Mouse (Mus musculus) limb, embryonic 10.5 days (tissue): Measurements from ENCODE around the gene Gm49661. TPM values are rescaled to one million over a fixed set of nuclear protein-coding genes. Genes with fewer than 3 reads are reported as not detected.

Experiments used
- DNase-seq: peaks from one replicate; pipeline ENCODE4 v3.0.0-alpha.2; 2017; ENCODE audit warnings: low spot score
- H3K27ac ChIP-seq: fragments of 300-500 bp; sonication (generic); 2 replicates; pipeline ENCODE4 v1.5.1; 2016; ENCODE audit warnings: mild to moderate bottlenecking
- H3K27me3 ChIP-seq: fragments of 300-500 bp; sonication (generic); 2 replicates; pipeline ENCODE4 v1.6.1; 2016; ENCODE audit warnings: low read depth, mild to moderate bottlenecking; ENCODE audit not compliant: poor library complexity, severe bottlenecking
- H3K36me3 ChIP-seq: fragments of 300-500 bp; sonication (generic); 2 replicates; pipeline ENCODE4 v1.6.1; 2016; ENCODE audit warnings: mild to moderate bottlenecking, moderate library complexity
- H3K4me1 ChIP-seq: fragments of 300-500 bp; sonication (generic); 2 replicates; pipeline ENCODE4 v1.6.1; 2016
- H3K4me3 ChIP-seq: fragments of 300-500 bp; sonication (generic); 2 replicates; pipeline ENCODE4 v1.5.1; 2016; ENCODE audit warnings: mild to moderate bottlenecking, moderate library complexity
- H3K9me3 ChIP-seq: fragments of 300-500 bp; sonication (generic); replicated peaks from 2 replicates; pipeline ENCODE4 v1.6.1; 2016; ENCODE audit warnings: mild to moderate bottlenecking
- WGBS: fragments of 180-500 bp; shearing (Covaris S2); methylation state at CpG from one replicate; pipeline ENCODE4 v1.1.7; 2016; 5-methylcytosine and 5-hydroxymethylcytosine counted together
- polyA plus RNA-seq: library from polyadenylated mRNA; unstranded; fragments of >200 nt; fragmentation: Nextera tagmentation; extraction: Ambion mirVana; gene quantifications from 2 replicates; pipeline ENCODE4 v1.2.1, GENCODE M21; 2016

Gm49661 gene
- polyA plus RNA-seq, 1 experiment from 2014 or later, result not detected

- peaks cover 49% of the 10 kb centered on the region for H3K36me3 ChIP-seq
- H3K4me3 ChIP-seq, result peak overlapping the region; percentile 69
- H3K9me3 ChIP-seq, result no peaks in the 10 kb centered on the region
- H3K4me1 ChIP-seq, result peaks cover 50% of the 10 kb centered on the region
- no peaks in the 10 kb centered on the region for H3K27me3 ChIP-seq
- DNase-seq, result no peak
- H3K27ac ChIP-seq, result peak overlapping the region; percentile 97
- WGBS, result 76% methylated on average over 5 of the region's 5 CpGs
Measured at GRCm38 (mm10) chr8:84970913-84971312, 1.7 kb upstream of the Gm49661 start.

DNA sequence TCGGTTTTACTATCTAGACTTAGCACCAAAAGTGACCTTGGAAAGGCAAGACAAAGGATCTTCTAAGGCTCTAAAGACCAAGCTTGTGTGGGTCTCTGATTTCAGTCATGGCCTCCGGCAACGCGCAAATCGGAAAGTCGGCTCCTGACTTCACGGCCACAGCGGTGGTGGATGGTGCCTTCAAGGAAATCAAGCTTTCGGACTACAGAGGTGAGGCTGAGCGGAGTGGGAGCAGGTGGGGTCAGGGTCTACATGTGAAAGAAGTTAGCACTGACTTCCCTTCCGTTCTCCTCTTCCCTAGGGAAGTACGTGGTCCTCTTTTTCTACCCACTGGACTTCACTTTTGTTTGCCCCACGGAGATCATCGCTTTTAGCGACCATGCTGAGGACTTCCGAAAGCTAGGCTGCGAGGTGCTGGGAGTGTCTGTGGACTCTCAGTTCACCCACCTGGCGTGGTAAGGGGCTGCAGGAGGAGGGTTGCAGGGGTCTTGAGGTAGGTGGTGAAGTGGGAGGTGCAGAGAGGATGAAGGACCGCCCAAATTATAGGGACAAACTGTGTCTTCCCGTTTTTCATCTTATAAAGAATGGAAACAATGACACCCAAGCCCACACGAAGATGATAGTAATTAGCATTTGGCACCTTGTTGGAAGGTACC, 1.0 kb upstream of the Gm49661 start:
- H3K36me3 ChIP-seq, result peaks cover 49% of the 10 kb centered on the region
- peak overlapping the region; percentile 97 for H3K27ac ChIP-seq
- DNase-seq, result peak; percentile 63
- no peaks in the 10 kb centered on the region for H3K27me3 ChIP-seq
- H3K4me3 ChIP-seq, result peak overlapping the region; percentile 69
- WGBS, result 16% methylated on average over 21 of the region's 21 CpGs
- H3K4me1 ChIP-seq, result peaks cover 46% of the 10 kb centered on the region
- no peaks in the 10 kb centered on the region for H3K9me3 ChIP-seq

DNA sequence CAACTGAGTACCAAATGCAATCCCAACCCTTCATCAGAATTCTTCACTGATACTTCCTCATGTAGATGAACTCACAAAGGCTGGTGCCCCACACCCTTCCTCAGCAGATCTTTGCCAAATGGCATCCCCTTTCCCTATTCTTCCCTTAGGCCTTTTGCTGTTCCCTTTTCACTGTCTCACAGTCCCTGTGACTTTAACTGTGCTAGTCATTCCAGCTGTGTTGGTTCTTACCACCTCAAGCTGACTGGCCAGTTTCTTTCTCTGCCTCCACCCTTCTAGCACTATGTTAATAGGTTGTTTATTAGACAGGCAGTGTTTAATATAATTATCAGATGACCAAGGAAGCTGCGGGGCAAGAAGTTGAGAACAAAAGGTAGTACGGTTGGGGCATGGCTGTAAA, 583 bp downstream of the Gm49661 start:
- Histone ChIP-seq H3K4me3 (peak overlapping the region; percentile 69), H3K27me3 (no peaks in the 10 kb centered on the region), H3K36me3 (peaks cover 42% of the 10 kb centered on the region), H3K9me3 (no peaks in the 10 kb centered on the region), H3K27ac (peak overlapping the region; percentile 97), H3K4me1 (peaks cover 47% of the 10 kb centered on the region)
- no peak for DNase-seq
- WGBS, result 26% methylated on average over 2 of the region's 2 CpGs

- no peak for DNase-seq
- H3K27ac ChIP-seq, result no peak overlapping the region
- H3K4me3 ChIP-seq, result 0 out of 2 replicates have a peak overlapping the region, but pooled peaks have one; percentile 4
- H3K4me1 ChIP-seq, result peaks cover 47% of the 10 kb centered on the region
- H3K36me3 ChIP-seq, result peaks cover 40% of the 10 kb centered on the region
- H3K27me3 ChIP-seq, result no peaks in the 10 kb centered on the region
- H3K9me3 ChIP-seq, result no peaks in the 10 kb centered on the region
- 91% methylated on average over 13 of the region's 13 CpGs for WGBS
Measured at GRCm38 (mm10) chr8:84967532-84968304, 1.5 kb downstream of the Gm49661 start.

GRCm38 (mm10) chr8:84966603-84967002, 2.6 kb downstream of the Gm49661 start:
- Histone ChIP-seq H3K9me3 (no peaks in the 10 kb centered on the region), H3K4me3 (peak overlapping the region; percentile 68), H3K36me3 (peaks cover 39% of the 10 kb centered on the region), H3K27me3 (no peaks in the 10 kb centered on the region), H3K27ac (peak overlapping the region; percentile 2; the same call in 1 of the 2 replicates), H3K4me1 (peaks cover 47% of the 10 kb centered on the region)
- peak; percentile 30 for DNase-seq
- 51% methylated on average over 3 of the region's 3 CpGs for WGBS

GRCm38 (mm10) chr8:84965731-84966291, 3.4 kb downstream of the Gm49661 start:
- H3K9me3 ChIP-seq, result no peaks in the 10 kb centered on the region
- WGBS, result under 1% methylated on average over 41 of the region's 41 CpGs
- peaks cover 39% of the 10 kb centered on the region for H3K36me3 ChIP-seq
- peaks cover 40% of the 10 kb centered on the region for H3K4me1 ChIP-seq
- no peaks in the 10 kb centered on the region for H3K27me3 ChIP-seq
- DNase-seq, result peak; percentile 94
- peak overlapping the region; percentile 68 for H3K4me3 ChIP-seq
- peak overlapping the region; percentile 78 for H3K27ac ChIP-seq

GRCm38 (mm10) chr8:84963952-84964351, 5.3 kb downstream of the Gm49661 start:
- Histone ChIP-seq H3K36me3 (peaks cover 49% of the 10 kb centered on the region), H3K9me3 (no peaks in the 10 kb centered on the region), H3K27me3 (no peaks in the 10 kb centered on the region), H3K4me1 (peaks cover 32% of the 10 kb centered on the region), H3K27ac (no peak overlapping the region), H3K4me3 (no peak overlapping the region)
- 88% methylated on average over 4 of the region's 4 CpGs for WGBS
- no peak for DNase-seq

DNA sequence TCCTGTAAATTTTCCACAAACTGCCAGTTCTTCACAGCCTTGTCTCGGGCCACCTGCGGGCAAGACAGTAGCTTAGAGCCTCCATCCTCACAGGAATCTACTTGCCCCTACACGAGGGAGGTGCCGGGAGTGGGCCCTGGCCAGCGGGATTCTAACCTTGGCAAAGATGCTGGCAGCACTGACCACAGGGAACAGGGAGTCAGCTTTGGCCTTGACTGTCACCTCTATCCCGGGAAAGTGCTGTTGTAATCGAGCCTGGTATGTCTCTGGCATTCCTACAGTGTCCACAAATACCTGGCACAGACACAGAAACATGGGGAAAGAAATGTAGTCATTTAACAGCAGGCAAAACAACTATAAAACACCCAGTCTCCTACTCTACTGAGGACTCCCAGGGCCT, 9.4 kb downstream of the Gm49661 start:
- H3K36me3 ChIP-seq, result peaks cover 83% of the 10 kb centered on the region
- no peak overlapping the region for H3K27ac ChIP-seq
- no peaks in the 10 kb centered on the region for H3K9me3 ChIP-seq
- no peak overlapping the region for H3K4me3 ChIP-seq
- DNase-seq, result no peak
- no peaks in the 10 kb centered on the region for H3K27me3 ChIP-seq
- H3K4me1 ChIP-seq, result peaks cover under 1% of the 10 kb centered on the region; the same call in 1 of the 2 replicates
- 95% methylated on average over 7 of the region's 7 CpGs for WGBS

DNA sequence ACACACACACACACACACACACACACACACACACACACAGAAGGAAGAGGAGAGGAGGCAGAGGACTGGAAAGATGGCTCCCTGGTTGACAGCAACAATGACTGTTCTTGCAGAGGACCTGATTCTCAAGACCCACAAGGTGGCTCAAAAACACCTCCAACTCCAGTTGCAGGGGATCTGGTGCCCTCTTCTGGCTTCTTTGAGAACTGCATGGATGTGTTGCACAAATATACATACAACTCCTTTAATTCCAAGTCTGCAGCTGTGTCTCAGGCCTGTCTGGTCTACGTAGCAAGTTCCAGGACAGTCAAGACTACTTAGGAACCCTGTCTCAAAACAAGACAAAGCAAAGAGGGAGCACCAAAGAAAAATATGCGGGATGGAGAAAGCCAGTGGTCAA, 12.5 kb downstream of the Gm49661 start:
- peak; percentile 83 for DNase-seq
- 44% methylated on average over 2 of the region's 2 CpGs for WGBS
- peaks cover 59% of the 10 kb centered on the region for H3K36me3 ChIP-seq
- no peaks in the 10 kb centered on the region for H3K9me3 ChIP-seq
- no peak overlapping the region for H3K4me3 ChIP-seq
- H3K4me1 ChIP-seq, result peaks cover 5% of the 10 kb centered on the region; the same call in 1 of the 2 replicates
- H3K27ac ChIP-seq, result no peak overlapping the region
- peaks cover 20% of the 10 kb centered on the region for H3K27me3 ChIP-seq

- no peak for DNase-seq
- Histone ChIP-seq H3K27me3 (peaks cover 61% of the 10 kb centered on the region), H3K36me3 (peaks cover 21% of the 10 kb centered on the region), H3K4me3 (peak overlapping the region; percentile 9; the same call in 1 of the 2 replicates), H3K4me1 (peaks cover 5% of the 10 kb centered on the region; the same call in 1 of the 2 replicates), H3K9me3 (no peaks in the 10 kb centered on the region), H3K27ac (no peak overlapping the region)
- 9% methylated on average over 18 of the region's 18 CpGs for WGBS
Measured at GRCm38 (mm10) chr8:84952612-84953255, 16.5 kb downstream of the Gm49661 start.

DNA sequence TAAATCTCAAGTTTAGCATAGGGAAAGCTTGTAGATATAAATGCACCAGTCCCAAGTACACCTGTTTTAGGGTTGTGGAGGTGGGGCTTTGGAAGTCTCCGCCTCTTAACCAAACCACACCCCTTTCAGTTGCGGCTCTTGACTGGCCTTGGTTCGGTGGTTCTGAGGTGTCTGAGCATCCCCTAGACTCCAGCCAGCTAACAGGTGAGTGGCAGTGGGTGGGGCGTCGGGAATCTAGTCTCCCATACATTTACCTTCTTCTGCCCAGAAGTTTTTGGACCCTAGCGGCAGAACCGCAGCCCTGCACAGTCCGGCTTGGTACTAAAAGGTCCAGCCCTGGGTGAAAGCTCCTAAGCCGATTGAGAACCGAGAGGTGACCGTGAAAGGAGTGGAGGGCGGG, 19.5 kb downstream of the Gm49661 start:
- Histone ChIP-seq H3K27ac (no peak overlapping the region), H3K9me3 (no peaks in the 10 kb centered on the region), H3K4me3 (no peak overlapping the region), H3K4me1 (peaks cover 17% of the 10 kb centered on the region), H3K36me3 (no peaks in the 10 kb centered on the region), H3K27me3 (peaks cover 91% of the 10 kb centered on the region)
- 18% methylated on average over 12 of the region's 12 CpGs for WGBS
- no peak for DNase-seq

- Histone ChIP-seq H3K36me3 (no peaks in the 10 kb centered on the region), H3K27ac (no peak overlapping the region), H3K9me3 (no peaks in the 10 kb centered on the region), H3K4me1 (peaks cover 18% of the 10 kb centered on the region), H3K4me3 (no peak overlapping the region), H3K27me3 (peaks cover 97% of the 10 kb centered on the region)
- 15% methylated on average over 9 of the region's 9 CpGs for WGBS
- peak; percentile 75 for DNase-seq
Measured at GRCm38 (mm10) chr8:84947241-84947545, 22.0 kb downstream of the Gm49661 start.
